Mouse (Mus musculus) erythroblast, embryonic 14.5 days (primary cell): ENCODE measurements at regions not wholly inside any gene's neighbourhood (a gene's known extent, or its start where the extent isn't known, plus 50 kb on each side); places are given as distances from the start of the nearest gene placed in this dataset.

Source experiments
- H3K27me3 ChIP-seq: 2 replicates; pipeline ENCODE4 v1.6.1; 2012; ENCODE audit warnings: inconsistent platforms; ENCODE audit not compliant: control insufficient read depth
- H3K36me3 ChIP-seq: 2 replicates; pipeline ENCODE4 v1.6.1; 2012; ENCODE audit warnings: mild to moderate bottlenecking, inconsistent platforms; ENCODE audit not compliant: control insufficient read depth
- H3K4me1 ChIP-seq: 2 replicates; pipeline ENCODE4 v1.6.1; 2012; ENCODE audit warnings: inconsistent platforms; ENCODE audit not compliant: control insufficient read depth
- H3K4me3 ChIP-seq: replicated peaks from 2 replicates; pipeline ENCODE3; 2012; ENCODE audit warnings: moderate library complexity, mild to moderate bottlenecking, inconsistent platforms
- H3K9me3 ChIP-seq: 2 replicates; pipeline ENCODE4 v1.6.1; 2012; ENCODE audit warnings: low read length, inconsistent platforms, mixed read lengths; ENCODE audit not compliant: control insufficient read depth
- GATA1 ChIP-seq: IDR thresholded peaks from 2 replicates; pipeline ENCODE4 v1.6.1; 2012; ENCODE audit warnings: low read length, inconsistent platforms, mixed read lengths
- TAL1 ChIP-seq: IDR thresholded peaks from 3 replicates; pipeline ENCODE4 v1.6.1; 2012; ENCODE audit warnings: low read length, inconsistent platforms, mixed read lengths

- H3K4me1 ChIP-seq: no peaks in the 10 kb centered on the region
- H3K36me3 ChIP-seq: no peaks in the 10 kb centered on the region
- TF ChIP-seq TAL1 (no peak), GATA1 (no peak)
- H3K27me3 ChIP-seq: no peaks in the 10 kb centered on the region
- no peak overlapping the region for H3K4me3 ChIP-seq
- H3K9me3 ChIP-seq: no peaks in the 10 kb centered on the region
These were observed 96.2 kb downstream of the Pdgfra start for GRCm38 (mm10) chr5:75248279-75248678.

- no peak overlapping the region for H3K4me3 ChIP-seq
- TF ChIP-seq TAL1 (no peak), GATA1 (no peak)
- no peaks in the 10 kb centered on the region for H3K27me3 ChIP-seq
- no peaks in the 10 kb centered on the region for H3K4me1 ChIP-seq
- H3K36me3 ChIP-seq: no peaks in the 10 kb centered on the region
- no peaks in the 10 kb centered on the region for H3K9me3 ChIP-seq
These were observed 97.6 kb downstream of the Pdgfra start for GRCm38 (mm10) chr5:75249671-75250070.

- H3K27me3 ChIP-seq: no peaks in the 10 kb centered on the region
- TF ChIP-seq GATA1: no peak
- TF ChIP-seq TAL1: no peak
- no peaks in the 10 kb centered on the region for H3K36me3 ChIP-seq
These were observed 101.3 kb downstream of the Pdgfra start for GRCm38 (mm10) chr5:75253349-75253748.

GRCm38 (mm10) chr5:75253830-75254229 lies 101.7 kb downstream of the Pdgfra start:
- TF ChIP-seq GATA1 (no peak), TAL1 (no peak)
- no peaks in the 10 kb centered on the region for H3K27me3 ChIP-seq
- no peaks in the 10 kb centered on the region for H3K36me3 ChIP-seq
- no peaks in the 10 kb centered on the region for H3K4me1 ChIP-seq
- H3K4me3 ChIP-seq: no peak overlapping the region
- H3K9me3 ChIP-seq: no peaks in the 10 kb centered on the region

More at GRCm38 (mm10) chr5:75253349-75253748, 101.3 kb downstream of the Pdgfra start:
- Histone ChIP-seq H3K4me1 (no peaks in the 10 kb centered on the region), H3K4me3 (no peak overlapping the region), H3K9me3 (no peaks in the 10 kb centered on the region)

- no peaks in the 10 kb centered on the region for H3K27me3 ChIP-seq
- H3K9me3 ChIP-seq: no peaks in the 10 kb centered on the region
- TF ChIP-seq GATA1 (no peak), TAL1 (no peak)
- H3K4me3 ChIP-seq: no peak overlapping the region
- no peaks in the 10 kb centered on the region for H3K36me3 ChIP-seq
- H3K4me1 ChIP-seq: no peaks in the 10 kb centered on the region
These were observed 104.1 kb downstream of the Pdgfra start for GRCm38 (mm10) chr5:75256186-75256585.

GRCm38 (mm10) chr5:75257067-75257466 lies 105.0 kb downstream of the Pdgfra start:
- H3K9me3 ChIP-seq: no peaks in the 10 kb centered on the region
- TF ChIP-seq GATA1 (no peak), TAL1 (no peak)

GRCm38 (mm10) chr5:75260247-75260646 lies 108.2 kb downstream of the Pdgfra start:
- Histone ChIP-seq H3K4me3 (no peak overlapping the region), H3K36me3 (no peaks in the 10 kb centered on the region), H3K9me3 (no peaks in the 10 kb centered on the region), H3K4me1 (no peaks in the 10 kb centered on the region), H3K27me3 (no peaks in the 10 kb centered on the region)
- no peak for TF ChIP-seq TAL1
- no peak for TF ChIP-seq GATA1

More at GRCm38 (mm10) chr5:75257067-75257466, 105.0 kb downstream of the Pdgfra start:
- Histone ChIP-seq H3K4me3 (no peak overlapping the region), H3K27me3 (no peaks in the 10 kb centered on the region), H3K4me1 (no peaks in the 10 kb centered on the region), H3K36me3 (no peaks in the 10 kb centered on the region)

- Histone ChIP-seq H3K27me3 (no peaks in the 10 kb centered on the region), H3K9me3 (no peaks in the 10 kb centered on the region), H3K4me3 (no peak overlapping the region), H3K36me3 (no peaks in the 10 kb centered on the region), H3K4me1 (no peaks in the 10 kb centered on the region)
- TF ChIP-seq TAL1 (no peak), GATA1 (no peak)
These were observed 114.1 kb downstream of the Pdgfra start for GRCm38 (mm10) chr5:75266111-75266676.

GRCm38 (mm10) chr5:75266871-75267270 lies 114.8 kb downstream of the Pdgfra start:
- H3K9me3 ChIP-seq: no peaks in the 10 kb centered on the region
- H3K4me1 ChIP-seq: no peaks in the 10 kb centered on the region
- no peaks in the 10 kb centered on the region for H3K27me3 ChIP-seq
- no peak for TF ChIP-seq GATA1
- no peak for TF ChIP-seq TAL1
- no peak overlapping the region for H3K4me3 ChIP-seq
- no peaks in the 10 kb centered on the region for H3K36me3 ChIP-seq

GRCm38 (mm10) chr5:75267766-75268165 lies 115.7 kb downstream of the Pdgfra start:
- Histone ChIP-seq H3K9me3 (no peaks in the 10 kb centered on the region), H3K36me3 (no peaks in the 10 kb centered on the region), H3K27me3 (no peaks in the 10 kb centered on the region), H3K4me3 (no peak overlapping the region), H3K4me1 (no peaks in the 10 kb centered on the region)
- no peak for TF ChIP-seq TAL1
- TF ChIP-seq GATA1: no peak
